Mouse (Mus musculus) ovary, postnatal 36 days (tissue): ENCODE results near the gene Rxra.

Experiments used
- DNase-seq: peaks from one replicate; pipeline ENCODE4 v3.0.0; 2022; ENCODE audit warnings: low spot score, mixed read lengths

Rxra gene

GRCm38 (mm10) chr2:27702904-27703666 is 26.8 kb downstream of the Rxra start:
- DNase-seq = no peak

GRCm38 (mm10) chr2:27703852-27704640 is 27.8 kb downstream of the Rxra start:
- no peak for DNase-seq

- no peak for DNase-seq
These were observed 28.4 kb downstream of the Rxra start for GRCm38 (mm10) chr2:27704641-27705040.

- DNase-seq = no peak
These were observed 34.7 kb downstream of the Rxra start for GRCm38 (mm10) chr2:27710871-27711382.

- no peak for DNase-seq
These were observed 36.4 kb downstream of the Rxra start for GRCm38 (mm10) chr2:27712626-27713025.

GRCm38 (mm10) chr2:27713378-27713777 is 37.1 kb downstream of the Rxra start:
- DNase-seq = no peak

GRCm38 (mm10) chr2:27714131-27714530 is 37.9 kb downstream of the Rxra start:
- DNase-seq = no peak

- no peak for DNase-seq
These were observed 39.0 kb downstream of the Rxra start for GRCm38 (mm10) chr2:27715221-27715620.

GRCm38 (mm10) chr2:27716339-27716738 is 40.1 kb downstream of the Rxra start:
- DNase-seq = no peak

GRCm38 (mm10) chr2:27718191-27718590 is 42.0 kb downstream of the Rxra start:
- peak; percentile 68 for DNase-seq

- no peak for DNase-seq
These were observed 43.4 kb downstream of the Rxra start for GRCm38 (mm10) chr2:27719601-27720000.

GRCm38 (mm10) chr2:27721611-27722010 is 45.4 kb downstream of the Rxra start:
- DNase-seq = no peak

- DNase-seq = no peak
These were observed 48.6 kb downstream of the Rxra start for GRCm38 (mm10) chr2:27724729-27725316.

GRCm38 (mm10) chr2:27727994-27728854 is 52.0 kb downstream of the Rxra start:
- no peak for DNase-seq

GRCm38 (mm10) chr2:27729009-27729408 is 52.8 kb downstream of the Rxra start:
- DNase-seq = no peak

GRCm38 (mm10) chr2:27730002-27730905 is 54.0 kb downstream of the Rxra start:
- DNase-seq = no peak

GRCm38 (mm10) chr2:27733021-27733420 is 56.8 kb downstream of the Rxra start:
- no peak for DNase-seq

- DNase-seq = no peak
These were observed 58.1 kb downstream of the Rxra start for GRCm38 (mm10) chr2:27734328-27734727.

GRCm38 (mm10) chr2:27734800-27735199 is 58.6 kb downstream of the Rxra start:
- DNase-seq = no peak

- DNase-seq = no peak
These were observed 60.6 kb downstream of the Rxra start for GRCm38 (mm10) chr2:27736802-27737201.

GRCm38 (mm10) chr2:27738396-27738795 is 62.2 kb downstream of the Rxra start:
- DNase-seq = no peak
